Mouse (Mus musculus): ENCODE measurements at regions not wholly inside any gene's neighbourhood (a gene's known extent, or its start where the extent isn't known, plus 50 kb on each side); places are given as distances from the start of the nearest gene placed in this dataset.

DNA sequence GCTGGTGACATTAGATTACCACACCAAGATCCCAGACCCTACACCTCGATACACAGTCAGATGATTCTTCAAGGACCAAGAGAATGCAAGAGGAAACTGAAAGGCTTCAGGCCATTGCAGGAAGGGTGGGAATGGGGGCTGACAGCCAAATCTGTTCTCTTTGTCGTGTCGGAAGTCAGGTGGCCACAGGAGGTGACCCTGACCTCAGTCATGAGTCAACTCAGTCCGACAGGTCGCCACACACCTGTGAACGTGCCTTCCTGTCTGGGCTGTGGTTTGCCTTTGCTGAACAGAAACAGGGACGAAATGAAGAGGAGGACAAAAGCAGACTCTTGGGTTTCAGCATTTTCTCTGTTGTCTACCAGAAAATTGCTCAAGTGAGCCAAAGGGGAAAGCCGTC lies 318.3 kb upstream of the Gm26657 start:
- TF ChIP-seq POLR2A (IDR thresholded peaks at IDR 0.05; ENCODE audit: borderline replicate concordance, extremely low read depth, insufficient read depth, insufficient read length, poor library complexity, severe bottlenecking) = no peak
- no peak for TF ChIP-seq CTCF (IDR thresholded peaks at IDR 0.05; ENCODE audit: borderline replicate concordance, extremely low read depth, insufficient read depth, insufficient read length)
- DNase-seq (ENCODE audit: low read depth) = no peak

- no peak for DNase-seq (ENCODE audit: low read depth)
- TF ChIP-seq CTCF (IDR thresholded peaks at IDR 0.05; ENCODE audit: borderline replicate concordance, extremely low read depth, insufficient read depth, insufficient read length) (no peak), POLR2A (IDR thresholded peaks at IDR 0.05; ENCODE audit: borderline replicate concordance, extremely low read depth, insufficient read depth, insufficient read length, poor library complexity, severe bottlenecking) (no peak)
These were observed 320.6 kb upstream of the Gm26657 start for GRCm38 (mm10) chr4:56419122-56419913.

- DNase-seq (ENCODE audit: low read depth) = peak; percentile 94
- no peak for TF ChIP-seq POLR2A (IDR thresholded peaks at IDR 0.05; ENCODE audit: borderline replicate concordance, extremely low read depth, insufficient read depth, insufficient read length, poor library complexity, severe bottlenecking)
- no peak for TF ChIP-seq CTCF (IDR thresholded peaks at IDR 0.05; ENCODE audit: borderline replicate concordance, extremely low read depth, insufficient read depth, insufficient read length)
These were observed 328.7 kb upstream of the Gm26657 start for GRCm38 (mm10) chr4:56411024-56411636.

DNA sequence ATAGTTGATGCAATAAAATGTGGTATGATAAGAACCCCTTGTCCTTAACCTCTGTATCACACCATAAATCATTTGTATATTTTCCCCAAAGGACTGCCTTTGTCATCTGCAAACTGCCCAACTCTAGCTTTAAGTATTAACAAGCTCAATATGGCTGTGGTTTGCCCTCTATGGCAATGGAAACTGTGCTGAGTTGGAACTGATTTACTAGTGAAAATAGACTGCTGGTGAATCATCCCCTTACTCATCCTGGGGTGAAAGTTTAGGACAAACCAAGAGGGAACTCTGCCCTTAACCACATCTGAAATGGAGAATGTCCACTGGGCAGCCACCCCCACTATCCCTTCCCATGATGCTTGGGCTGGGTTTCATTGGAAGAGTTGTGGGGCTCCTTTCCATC lies 346.1 kb upstream of the Gm26657 start:
- no peak for TF ChIP-seq POLR2A (IDR thresholded peaks at IDR 0.05; ENCODE audit: borderline replicate concordance, extremely low read depth, insufficient read depth, insufficient read length, poor library complexity, severe bottlenecking)
- TF ChIP-seq CTCF (IDR thresholded peaks at IDR 0.05; ENCODE audit: borderline replicate concordance, extremely low read depth, insufficient read depth, insufficient read length) = no peak
- DNase-seq (ENCODE audit: low read depth) = no peak

GRCm38 (mm10) chr4:56387051-56387450 lies 352.8 kb upstream of the Gm26657 start:
- DNase-seq (ENCODE audit: low read depth) = no peak
- TF ChIP-seq CTCF (IDR thresholded peaks at IDR 0.05; ENCODE audit: borderline replicate concordance, extremely low read depth, insufficient read depth, insufficient read length) = no peak
- no peak for TF ChIP-seq POLR2A (IDR thresholded peaks at IDR 0.05; ENCODE audit: borderline replicate concordance, extremely low read depth, insufficient read depth, insufficient read length, poor library complexity, severe bottlenecking)

- peak; percentile 45 for DNase-seq (ENCODE audit: low read depth)
- TF ChIP-seq CTCF (IDR thresholded peaks at IDR 0.05; ENCODE audit: borderline replicate concordance, extremely low read depth, insufficient read depth, insufficient read length) = no peak
- no peak for TF ChIP-seq POLR2A (IDR thresholded peaks at IDR 0.05; ENCODE audit: borderline replicate concordance, extremely low read depth, insufficient read depth, insufficient read length, poor library complexity, severe bottlenecking)
These were observed 364.1 kb upstream of the Gm26657 start for GRCm38 (mm10) chr4:56375745-56376144.

DNA sequence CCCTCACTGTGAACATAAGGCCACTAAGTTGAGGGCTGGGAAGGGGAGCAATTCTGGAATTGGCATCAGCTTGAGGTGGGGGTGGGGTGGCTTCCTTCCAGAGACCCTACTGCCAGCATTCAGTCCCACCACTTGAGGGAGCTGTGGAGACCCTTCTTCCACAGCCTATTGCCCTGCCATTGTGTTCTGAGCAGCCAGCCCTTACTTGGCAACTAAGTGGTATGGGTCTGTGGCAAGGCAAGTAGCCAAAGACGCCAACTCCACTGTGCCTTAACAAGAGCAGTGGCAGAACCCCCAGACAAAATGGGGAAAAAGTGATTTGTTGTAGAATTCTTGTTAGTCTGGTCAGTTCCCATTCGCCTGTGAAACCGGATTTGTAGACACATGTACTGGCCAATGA lies 365.4 kb upstream of the Gm26657 start:
- no peak for DNase-seq (ENCODE audit: low read depth)
- TF ChIP-seq CTCF (IDR thresholded peaks at IDR 0.05; ENCODE audit: borderline replicate concordance, extremely low read depth, insufficient read depth, insufficient read length) (peak; percentile 14; the same call in 1 of the 2 replicates), POLR2A (IDR thresholded peaks at IDR 0.05; ENCODE audit: borderline replicate concordance, extremely low read depth, insufficient read depth, insufficient read length, poor library complexity, severe bottlenecking) (no peak)

DNA sequence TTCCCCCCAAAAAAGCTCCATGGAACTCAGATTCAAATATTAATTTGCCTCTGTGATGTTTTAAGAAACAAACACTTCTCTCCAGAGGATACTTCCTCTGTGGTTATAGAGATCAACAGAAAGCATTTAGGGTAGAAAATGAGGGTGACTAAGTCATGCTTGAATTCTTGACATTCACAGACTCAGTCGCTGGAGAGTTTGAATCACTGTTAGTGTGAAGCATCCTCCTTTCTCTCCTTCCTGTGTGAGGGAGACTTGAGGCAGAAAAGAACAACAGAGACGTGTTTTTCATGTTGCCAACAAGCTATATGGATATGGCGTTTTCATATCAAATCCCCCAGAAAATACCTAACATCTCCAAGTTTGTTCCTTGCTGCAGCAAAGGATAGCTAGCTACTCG lies 366.1 kb upstream of the Gm26657 start:
- DNase-seq (ENCODE audit: low read depth) = no peak
- no peak for TF ChIP-seq CTCF (IDR thresholded peaks at IDR 0.05; ENCODE audit: borderline replicate concordance, extremely low read depth, insufficient read depth, insufficient read length)
- no peak for TF ChIP-seq POLR2A (IDR thresholded peaks at IDR 0.05; ENCODE audit: borderline replicate concordance, extremely low read depth, insufficient read depth, insufficient read length, poor library complexity, severe bottlenecking)

DNA sequence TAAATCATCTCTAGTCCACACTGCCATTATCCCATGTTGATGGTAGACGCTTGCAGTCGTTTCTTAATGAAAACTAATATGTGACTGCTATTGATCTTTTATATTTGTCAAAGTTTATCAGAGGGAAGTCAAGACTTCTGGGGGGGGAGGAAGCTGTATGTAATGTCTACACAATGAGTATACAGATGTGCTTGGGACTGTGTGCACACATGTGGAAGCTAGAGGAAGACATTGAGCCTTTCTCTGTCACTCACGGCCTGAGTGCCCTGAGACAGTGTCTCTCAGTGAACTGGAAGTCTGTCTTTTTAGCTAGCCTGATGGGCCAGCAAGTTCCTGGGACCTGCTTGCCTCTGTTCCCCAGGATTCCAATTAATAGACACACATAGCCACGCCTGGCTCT lies 366.7 kb upstream of the Gm26657 start:
- DNase-seq (ENCODE audit: low read depth) = no peak
- TF ChIP-seq CTCF (IDR thresholded peaks at IDR 0.05; ENCODE audit: borderline replicate concordance, extremely low read depth, insufficient read depth, insufficient read length) (no peak), POLR2A (IDR thresholded peaks at IDR 0.05; ENCODE audit: borderline replicate concordance, extremely low read depth, insufficient read depth, insufficient read length, poor library complexity, severe bottlenecking) (no peak)

DNA sequence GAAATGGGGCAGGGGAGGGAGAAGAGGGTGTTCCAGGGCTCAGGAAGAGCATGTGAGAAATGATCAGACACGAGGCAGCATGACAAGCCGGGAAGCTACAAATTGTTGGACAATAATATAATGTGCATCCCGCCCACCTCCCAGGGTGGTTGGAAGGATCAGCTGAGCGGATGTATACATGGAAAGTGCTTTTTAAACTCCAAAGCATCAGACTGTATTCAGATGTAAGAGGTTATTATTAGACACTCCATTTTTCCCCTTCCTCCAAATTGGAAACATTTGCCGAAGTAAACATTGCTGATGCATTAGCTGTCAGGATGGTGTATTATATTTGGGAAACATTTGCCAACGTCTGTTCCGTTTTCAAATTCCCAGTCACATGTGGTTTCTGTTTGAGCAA lies 367.2 kb upstream of the Gm26657 start:
- DNase-seq (ENCODE audit: low read depth) = no peak
- no peak for TF ChIP-seq POLR2A (IDR thresholded peaks at IDR 0.05; ENCODE audit: borderline replicate concordance, extremely low read depth, insufficient read depth, insufficient read length, poor library complexity, severe bottlenecking)
- no peak for TF ChIP-seq CTCF (IDR thresholded peaks at IDR 0.05; ENCODE audit: borderline replicate concordance, extremely low read depth, insufficient read depth, insufficient read length)

- no peak for DNase-seq (ENCODE audit: low read depth)
- TF ChIP-seq CTCF (IDR thresholded peaks at IDR 0.05; ENCODE audit: borderline replicate concordance, extremely low read depth, insufficient read depth, insufficient read length) (no peak), POLR2A (IDR thresholded peaks at IDR 0.05; ENCODE audit: borderline replicate concordance, extremely low read depth, insufficient read depth, insufficient read length, poor library complexity, severe bottlenecking) (no peak)
These were observed 375.3 kb upstream of the Gm26657 start for GRCm38 (mm10) chr4:56364594-56364993.

DNA sequence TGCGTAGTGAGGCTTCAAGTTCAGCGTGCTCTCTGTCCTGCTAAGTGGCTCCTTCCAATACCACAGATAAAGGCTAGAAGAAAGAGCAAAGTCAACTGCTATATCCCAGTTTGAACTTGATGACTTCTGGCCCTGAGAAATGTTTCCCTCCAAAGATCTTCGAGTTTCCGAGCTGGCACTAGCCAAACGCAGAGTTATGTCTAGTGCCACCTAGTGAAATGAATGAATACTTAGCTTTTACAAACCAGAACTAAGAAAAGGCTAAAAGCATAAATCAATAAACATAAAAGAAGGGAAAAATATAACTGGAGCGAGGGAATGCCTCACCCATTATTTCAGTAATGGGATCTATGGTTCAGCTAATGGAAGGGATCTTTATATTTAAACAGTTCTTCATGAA lies 377.7 kb upstream of the Gm26657 start:
- TF ChIP-seq POLR2A (IDR thresholded peaks at IDR 0.05; ENCODE audit: borderline replicate concordance, extremely low read depth, insufficient read depth, insufficient read length, poor library complexity, severe bottlenecking) = no peak
- peak; percentile 51; the same call in 1 of the 2 replicates for TF ChIP-seq CTCF (IDR thresholded peaks at IDR 0.05; ENCODE audit: borderline replicate concordance, extremely low read depth, insufficient read depth, insufficient read length)
- DNase-seq (ENCODE audit: low read depth) = peak; percentile 62

Measured in brain, embryonic 14.5 days (tissue).